Mouse (Mus musculus): Measurements from ENCODE around the gene Pear1.

- TF ChIP-seq MYOD1 (IDR thresholded peaks at IDR 0.05; ENCODE audit: control insufficient read depth in 1 of 3, insufficient read length in 2 of 3, low read depth in 2 of 3) (no peak), POLR2A (IDR thresholded peaks at IDR 0.05; ENCODE audit: insufficient read length, low read depth) (no peak), TCF12 (IDR thresholded peaks at IDR 0.05; ENCODE audit: insufficient read depth, poor library complexity, severe bottlenecking) (no peak), USF1 (IDR thresholded peaks at IDR 0.05; ENCODE audit: low read depth) (no peak), TCF3 (IDR thresholded peaks at IDR 0.05; ENCODE audit: insufficient read length, low read depth) (no peak), E2F4 (IDR thresholded peaks at IDR 0.05; ENCODE audit: insufficient read depth) (no peak), SRF (IDR thresholded peaks at IDR 0.05; ENCODE audit: control insufficient read depth, insufficient read length, low read depth) (no peak), POLR2AphosphoS2 (IDR thresholded peaks at IDR 0.05; ENCODE audit: insufficient read length, low read depth) (no peak), MAX (IDR thresholded peaks at IDR 0.05; ENCODE audit: low read depth) (no peak), CEBPB (IDR thresholded peaks at IDR 0.05; ENCODE audit: insufficient read depth, poor library complexity, severe bottlenecking) (no peak)
These were observed 79.0 kb downstream of the Pear1 start for GRCm38 (mm10) chr3:87745036-87745659.

All from myocyte (in vitro differentiated cells).